Mouse (Mus musculus) midbrain, embryonic 15.5 days (tissue): ENCODE measurements around the gene Hspa5. TPM values are rescaled to one million over a fixed set of nuclear protein-coding genes. Genes with fewer than 3 reads are reported as not detected.
"Not testable (repeated sequence)": the region's sequence is repeated elsewhere in the genome, so short reads cannot be mapped to it uniquely, and the experiment has no call there.

Source experiments
- ATAC-seq: fragments of 200-750 bp; cut with Nextera tagmentation; replicated peaks from 2 replicates; pipeline ENCODE4 v1.8.0; 2017; ENCODE audit warnings: moderate TSS enrichment
- H3K27ac ChIP-seq: fragments of 300-500 bp; sonication (generic); 2 replicates; pipeline ENCODE4 v1.5.1; 2015; ENCODE audit warnings: mild to moderate bottlenecking, inconsistent platforms
- H3K27me3 ChIP-seq: fragments of 300-500 bp; sonication (generic); replicated peaks from 2 replicates; pipeline ENCODE4 v1.6.1; 2015; ENCODE audit warnings: inconsistent platforms
- H3K36me3 ChIP-seq: fragments of 300-500 bp; sonication (generic); replicated peaks from 2 replicates; pipeline ENCODE4 v1.6.1; 2015; ENCODE audit warnings: inconsistent platforms
- H3K4me1 ChIP-seq: fragments of 300-500 bp; sonication (generic); 2 replicates; pipeline ENCODE4 v1.6.1; 2015; ENCODE audit warnings: inconsistent platforms
- H3K4me2 ChIP-seq: fragments of 300-500 bp; sonication (generic); 2 replicates; pipeline ENCODE4 v1.6.1; 2015; ENCODE audit warnings: inconsistent platforms, mild to moderate bottlenecking, moderate library complexity
- H3K4me3 ChIP-seq: fragments of 300-500 bp; sonication (generic); 2 replicates; pipeline ENCODE4 v1.5.1; 2015; ENCODE audit warnings: mild to moderate bottlenecking, inconsistent platforms
- H3K9ac ChIP-seq: fragments of 300-500 bp; sonication (generic); 2 replicates; pipeline ENCODE4 v1.6.1; 2015; ENCODE audit warnings: mild to moderate bottlenecking, inconsistent platforms
- H3K9me3 ChIP-seq: fragments of 300-500 bp; sonication (generic); 2 replicates; pipeline ENCODE4 v1.6.1; 2016; ENCODE audit warnings: inconsistent platforms
- WGBS: fragments of 180-500 bp; shearing (Covaris S2); methylation state at CpG from one replicate; pipeline ENCODE4 v1.1.7; 2015; ENCODE audit warnings: mixed read lengths; 5-methylcytosine and 5-hydroxymethylcytosine counted together
- polyA plus RNA-seq: library from polyadenylated mRNA; unstranded; fragments of >200 nt; fragmentation: Nextera tagmentation; extraction: Ambion mirVana; gene quantifications from 2 replicates; pipeline ENCODE4 v1.2.1, GENCODE M21; 2015

Gene Hspa5
- polyA plus RNA-seq, 1 experiment from 2014 or later, result 418 TPM

DNA sequence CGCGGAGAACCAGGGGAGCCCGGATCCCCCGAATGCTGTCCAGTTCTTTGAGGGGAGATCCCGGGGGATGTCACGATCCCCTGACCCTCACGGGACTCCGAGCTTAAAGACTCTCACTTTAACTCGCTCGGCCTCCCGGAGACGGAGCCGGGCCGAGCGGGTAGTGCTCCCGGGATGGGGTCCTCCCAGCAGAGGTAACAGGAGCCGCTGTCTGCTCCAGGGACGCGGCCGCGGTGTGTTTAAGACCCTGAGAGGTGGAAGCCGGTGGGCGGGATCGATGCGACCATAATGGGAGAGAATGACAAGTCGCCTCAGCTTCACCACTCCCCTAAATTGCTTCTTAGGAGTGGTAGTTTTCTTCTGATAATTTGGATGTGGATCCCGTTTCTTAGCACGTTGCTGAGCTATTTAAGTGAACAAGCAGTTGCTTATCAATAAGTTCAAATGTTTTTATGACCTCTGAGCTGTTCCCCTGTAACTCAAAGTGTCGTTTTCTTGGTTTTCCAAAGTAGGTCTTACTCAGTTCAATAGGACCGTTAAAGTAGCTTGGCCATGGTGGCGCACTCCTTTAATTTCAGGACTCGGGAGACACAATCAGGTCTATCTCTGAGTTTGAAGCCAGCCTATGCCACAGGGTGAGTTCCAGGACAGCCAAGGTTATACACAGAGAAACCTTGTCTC, 30.9 kb downstream of the Hspa5 start:
- Histone ChIP-seq H3K27ac (peak overlapping the region; percentile 90), H3K9ac (peak overlapping the region; percentile 85), H3K4me2 (peak overlapping the region; percentile 68), H3K4me1 (peaks cover 27% of the 10 kb centered on the region), H3K4me3 (peak overlapping the region; percentile 74)
- H3K36me3 ChIP-seq, H3K9me3 ChIP-seq, H3K27me3 ChIP-seq: not testable (repeated sequence)
- WGBS, result under 1% methylated on average over 31 of the region's 32 CpGs
- ATAC-seq, result peak; percentile 63

DNA sequence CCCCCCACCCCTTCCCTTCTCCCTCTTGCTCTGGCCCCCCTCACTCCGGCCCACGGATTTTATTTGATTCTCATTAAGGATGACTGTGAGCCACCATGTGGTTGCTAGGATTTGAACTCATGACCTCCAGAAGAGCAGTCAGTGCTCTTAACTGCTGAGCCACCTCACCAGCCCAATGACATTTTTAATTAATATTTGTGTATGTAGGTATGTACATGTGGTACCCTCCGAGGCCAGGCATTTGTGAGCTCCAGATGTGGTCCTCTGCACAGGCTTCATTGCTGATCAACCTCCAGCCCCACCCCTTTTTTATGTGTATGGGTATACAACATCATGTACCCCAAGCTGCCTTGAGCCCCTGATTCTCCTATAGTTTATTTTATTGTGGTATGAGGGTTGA, 32.0 kb downstream of the Hspa5 start:
- 79% methylated on average over 3 of the region's 3 CpGs for WGBS
- no peaks in the 10 kb centered on the region for H3K9me3 ChIP-seq
- peak overlapping the region; percentile 28; the same call in 1 of the 2 replicates for H3K4me2 ChIP-seq
- no peak overlapping the region for H3K4me3 ChIP-seq
- no peak overlapping the region for H3K27ac ChIP-seq
- H3K9ac ChIP-seq, result no peak overlapping the region
- H3K4me1 ChIP-seq, result peaks cover 27% of the 10 kb centered on the region
- 0 out of 2 replicates have a peak, but pooled peaks cover 4% of the 10 kb centered on the region for H3K36me3 ChIP-seq
- no peaks in the 10 kb centered on the region for H3K27me3 ChIP-seq
- ATAC-seq, result no peak

DNA sequence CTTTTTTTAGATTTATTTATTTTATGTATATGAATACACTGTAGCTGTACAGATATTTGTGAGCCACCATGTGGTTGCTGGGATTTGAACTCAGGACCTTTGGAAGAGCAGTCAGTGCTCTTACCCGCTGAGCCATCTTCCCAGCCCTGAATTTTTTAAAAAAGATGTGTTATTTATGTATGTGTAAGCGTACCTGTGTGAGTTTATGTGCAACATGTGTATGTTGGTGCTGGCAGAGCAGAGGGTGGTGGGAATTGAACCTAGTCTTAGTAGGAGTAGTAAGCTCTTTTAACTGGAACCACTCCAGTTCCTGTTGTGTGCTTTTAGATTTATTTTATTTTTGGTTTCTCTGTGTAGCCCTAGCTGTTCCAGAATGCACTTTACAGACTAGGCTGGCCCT, 32.4 kb downstream of the Hspa5 start:
- WGBS, result 95% methylated on average over 2 of the region's 2 CpGs
- H3K27me3 ChIP-seq, result no peaks in the 10 kb centered on the region
- H3K4me3 ChIP-seq, result no peak overlapping the region
- 0 out of 2 replicates have a peak, but pooled peaks cover 7% of the 10 kb centered on the region for H3K36me3 ChIP-seq
- no peak overlapping the region for H3K9ac ChIP-seq
- H3K27ac ChIP-seq, result no peak overlapping the region
- no peak overlapping the region; the same call in 1 of the 2 replicates for H3K4me2 ChIP-seq
- no peaks in the 10 kb centered on the region for H3K9me3 ChIP-seq
- H3K4me1 ChIP-seq, result peaks cover 23% of the 10 kb centered on the region
- ATAC-seq, result no peak

DNA sequence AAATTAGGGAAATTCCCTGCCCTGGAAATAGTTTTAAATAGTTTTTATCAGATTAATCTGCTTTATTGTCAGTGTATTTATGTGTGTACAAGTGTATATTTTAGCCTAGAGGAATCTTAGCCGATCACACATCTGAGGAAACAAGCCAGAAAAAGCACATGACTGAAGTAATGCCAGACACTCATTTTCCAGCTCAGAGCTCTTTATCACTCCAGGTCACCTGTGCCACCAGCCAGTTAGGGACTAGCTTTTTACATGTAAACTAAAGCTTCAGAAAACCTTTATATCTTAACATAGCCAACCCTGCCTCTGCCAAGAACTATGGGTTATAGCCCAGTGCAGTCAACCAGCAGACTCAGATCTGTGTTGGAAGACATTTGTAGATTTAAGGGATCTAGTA, 33.0 kb downstream of the Hspa5 start:
- 86% methylated on average over 1 of the region's 1 CpGs for WGBS
- ATAC-seq, result no peak
- Histone ChIP-seq H3K27me3 (no peaks in the 10 kb centered on the region), H3K27ac (no peak overlapping the region), H3K4me1 (peaks cover 22% of the 10 kb centered on the region), H3K9ac (no peak overlapping the region), H3K9me3 (no peaks in the 10 kb centered on the region), H3K4me3 (no peak overlapping the region), H3K4me2 (no peak overlapping the region), H3K36me3 (0 out of 2 replicates have a peak, but pooled peaks cover 7% of the 10 kb centered on the region)

DNA sequence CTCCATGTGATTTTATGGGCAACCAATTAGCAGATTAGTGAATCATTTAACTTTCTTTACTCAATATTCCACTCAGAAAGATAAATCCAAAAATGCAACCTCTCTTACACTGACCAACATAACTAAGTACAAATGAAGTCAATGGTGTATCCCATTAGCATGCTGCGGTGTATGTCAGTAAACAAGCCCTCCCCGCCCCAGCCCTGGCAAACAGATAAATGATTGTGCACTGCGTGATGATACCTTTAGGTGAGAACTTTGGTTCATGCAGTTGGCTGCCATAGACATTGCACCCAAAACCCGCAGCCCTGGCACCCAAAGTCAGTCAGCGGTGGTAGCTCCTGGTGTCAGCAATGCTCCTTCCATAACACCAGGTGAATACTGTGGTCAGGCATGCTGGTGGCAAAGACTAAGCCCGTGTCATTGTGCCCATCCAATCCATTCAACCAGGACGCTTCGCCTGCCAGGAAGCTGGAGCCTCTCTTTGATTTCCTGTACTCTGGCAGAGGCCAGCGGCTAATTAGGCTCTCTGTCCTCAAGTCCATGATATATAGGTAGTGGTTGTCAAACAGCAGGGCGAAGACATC, 33.7 kb downstream of the Hspa5 start:
- no peak overlapping the region for H3K4me2 ChIP-seq
- peaks cover 7% of the 10 kb centered on the region; the same call in 1 of the 2 replicates for H3K36me3 ChIP-seq
- no peaks in the 10 kb centered on the region for H3K27me3 ChIP-seq
- H3K9ac ChIP-seq, result no peak overlapping the region
- no peak for ATAC-seq
- peaks cover 18% of the 10 kb centered on the region for H3K4me1 ChIP-seq
- no peaks in the 10 kb centered on the region for H3K9me3 ChIP-seq
- H3K27ac ChIP-seq, result no peak overlapping the region
- no peak overlapping the region for H3K4me3 ChIP-seq
- 91% methylated on average over 10 of the region's 10 CpGs for whole genome bisulfite sequencing

DNA sequence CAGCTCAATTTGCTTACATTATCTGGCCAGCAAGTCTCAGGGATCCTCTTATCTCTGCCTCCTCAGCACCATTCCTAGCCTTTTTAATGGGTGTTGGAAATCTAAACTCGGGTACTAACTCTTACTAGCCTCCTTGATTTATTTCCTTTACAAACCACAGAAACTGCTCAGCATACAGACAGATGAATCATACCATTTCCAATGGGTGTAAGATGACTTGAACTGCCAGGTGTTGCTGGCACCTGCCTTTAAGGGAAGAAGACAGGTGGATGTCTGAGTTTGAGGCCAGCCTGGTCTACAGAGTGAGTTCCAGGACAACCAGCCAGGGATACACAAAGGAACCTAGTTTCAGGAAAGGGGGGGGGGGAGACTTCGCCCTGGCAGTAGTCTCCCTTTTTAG, 36.3 kb downstream of the Hspa5 start:
- H3K27me3 ChIP-seq, result no peaks in the 10 kb centered on the region
- no peak overlapping the region for H3K9ac ChIP-seq
- no peaks in the 10 kb centered on the region for H3K9me3 ChIP-seq
- no peak overlapping the region for H3K4me2 ChIP-seq
- 91% methylated on average over 2 of the region's 2 CpGs for WGBS
- H3K36me3 ChIP-seq, result peaks cover 13% of the 10 kb centered on the region
- ATAC-seq, result no peak
- no peak overlapping the region for H3K27ac ChIP-seq
- H3K4me3 ChIP-seq, result no peak overlapping the region
- peaks cover 16% of the 10 kb centered on the region for H3K4me1 ChIP-seq

DNA sequence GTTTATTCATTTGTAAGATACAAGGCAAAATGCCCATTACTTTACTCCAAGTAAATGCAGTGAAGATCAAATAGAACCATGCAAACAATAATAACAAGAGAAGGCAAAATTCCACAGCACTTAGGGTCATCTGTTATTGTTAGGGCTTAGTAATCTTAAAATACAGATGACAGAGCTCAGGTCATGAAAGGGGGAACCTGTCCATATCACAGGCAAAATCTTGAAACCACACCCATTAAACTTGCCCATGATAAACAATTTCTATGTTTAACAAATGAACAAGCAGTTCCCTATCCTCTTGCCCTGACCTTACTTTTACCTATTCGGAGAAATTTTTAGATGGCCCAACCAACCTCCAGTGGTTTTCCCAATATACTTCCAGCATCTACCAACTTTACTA, 37.8 kb downstream of the Hspa5 start:
- H3K4me2 ChIP-seq, result no peak overlapping the region
- ATAC-seq, result no peak
- no peak overlapping the region for H3K4me3 ChIP-seq
- H3K4me1 ChIP-seq, result peaks cover 3% of the 10 kb centered on the region
- H3K9me3 ChIP-seq, result no peaks in the 10 kb centered on the region
- H3K27ac ChIP-seq, result no peak overlapping the region
- WGBS, result 96% methylated on average over 1 of the region's 1 CpGs
- no peaks in the 10 kb centered on the region for H3K27me3 ChIP-seq
- H3K36me3 ChIP-seq, result peaks cover 18% of the 10 kb centered on the region
- H3K9ac ChIP-seq, result no peak overlapping the region

DNA sequence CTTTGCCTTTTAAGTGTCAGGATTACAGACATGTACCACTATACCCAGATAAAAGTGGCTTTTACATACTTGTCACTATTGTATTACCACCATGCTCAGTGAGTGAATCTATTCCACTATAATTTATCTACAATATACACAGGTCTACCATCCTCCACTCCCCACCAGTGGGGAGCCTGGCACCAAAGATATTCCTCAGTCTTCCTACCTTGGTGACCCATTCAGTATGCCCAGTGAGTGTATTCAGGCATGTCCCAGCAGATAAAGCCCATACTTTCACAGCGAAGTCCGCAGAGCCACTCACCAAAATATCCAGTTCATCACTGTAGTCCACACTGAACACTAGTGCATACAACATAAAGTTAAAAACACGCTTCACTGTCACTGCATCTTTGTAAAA, 39.0 kb downstream of the Hspa5 start:
- H3K9me3 ChIP-seq, result no peaks in the 10 kb centered on the region
- no peak for ATAC-seq
- 94% methylated on average over 3 of the region's 3 CpGs for WGBS

DNA sequence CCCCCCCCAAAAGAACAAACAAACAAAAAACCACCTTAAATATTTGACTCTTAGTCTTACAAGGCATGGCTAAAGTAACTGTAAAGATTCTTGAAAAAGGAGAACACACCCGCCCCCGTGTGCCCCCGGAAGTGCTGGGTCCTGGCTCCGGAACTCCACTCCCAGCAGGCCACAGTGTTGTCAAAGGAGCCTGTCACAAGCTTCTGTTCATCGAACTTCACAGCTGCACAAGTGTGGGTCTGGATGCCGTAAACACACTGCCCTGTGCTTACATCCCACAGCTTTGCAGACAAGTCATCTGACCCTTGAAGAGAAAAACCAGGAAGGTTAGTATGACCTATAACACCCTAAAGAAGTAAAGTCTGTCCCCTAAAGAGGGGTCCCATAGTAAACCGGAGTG, 40.9 kb downstream of the Hspa5 start:
- H3K27ac ChIP-seq, result no peak overlapping the region
- H3K9me3 ChIP-seq, result no peaks in the 10 kb centered on the region
- H3K9ac ChIP-seq, result no peak overlapping the region
- no peak for ATAC-seq
- H3K4me3 ChIP-seq, result no peak overlapping the region
- no peak overlapping the region for H3K4me2 ChIP-seq
- H3K27me3 ChIP-seq, result no peaks in the 10 kb centered on the region
- peaks cover 21% of the 10 kb centered on the region for H3K36me3 ChIP-seq
- H3K4me1 ChIP-seq, result no peaks in the 10 kb centered on the region
- 86% methylated on average over 7 of the region's 7 CpGs for WGBS

More for the DNA sequence above, 39.0 kb downstream of the Hspa5 start:
- Histone ChIP-seq H3K9ac (no peak overlapping the region), H3K27me3 (no peaks in the 10 kb centered on the region), H3K36me3 (peaks cover 18% of the 10 kb centered on the region), H3K4me1 (no peaks in the 10 kb centered on the region), H3K4me3 (no peak overlapping the region), H3K27ac (no peak overlapping the region), H3K4me2 (no peak overlapping the region)

DNA sequence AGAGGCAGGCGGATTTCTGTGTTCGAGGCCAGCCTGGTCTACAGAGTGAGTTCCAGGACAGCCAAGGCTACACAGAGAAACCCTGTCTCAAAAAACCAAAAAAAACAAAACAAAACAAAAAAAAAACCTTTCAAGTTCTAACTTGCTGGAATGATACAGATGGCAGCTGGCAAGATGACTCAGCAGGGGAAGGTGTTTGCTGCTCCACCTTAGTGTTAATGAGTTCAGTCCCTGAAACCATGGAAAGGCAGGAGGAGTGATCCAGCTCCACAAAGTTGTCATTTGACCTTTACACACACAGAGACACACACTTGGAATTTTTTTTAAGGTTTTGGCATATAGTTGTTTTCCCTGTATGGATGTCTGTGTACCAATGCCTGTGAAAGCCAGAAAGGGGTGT, 44.1 kb downstream of the Hspa5 start:
- H3K27ac ChIP-seq, ATAC-seq, H3K27me3 ChIP-seq, H3K4me2 ChIP-seq, H3K9me3 ChIP-seq, H3K9ac ChIP-seq, H3K4me3 ChIP-seq, H3K4me1 ChIP-seq: not testable (repeated sequence)
- WGBS, result 99% methylated on average over 2 of the region's 2 CpGs
- peaks cover 14% of the 10 kb centered on the region; the same call in 1 of the 2 replicates for H3K36me3 ChIP-seq

DNA sequence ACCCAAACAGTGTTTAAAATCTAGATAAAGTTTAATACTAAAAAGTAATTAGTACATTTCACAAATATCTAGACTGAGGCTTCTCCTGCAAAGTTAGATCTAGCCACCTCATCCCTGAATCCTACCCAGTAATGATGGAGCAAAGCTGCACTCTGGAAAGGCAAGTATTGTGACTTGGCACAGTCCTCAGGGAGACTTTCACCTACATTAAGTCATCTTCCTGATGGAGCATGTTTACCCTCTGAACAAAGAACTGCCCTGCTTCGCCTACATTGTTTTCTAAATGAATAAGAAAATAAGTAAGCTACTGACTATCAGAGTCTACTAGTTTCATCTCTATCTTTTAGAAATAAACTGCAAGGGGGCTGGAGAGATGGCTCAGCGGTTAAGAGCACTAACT, 46.7 kb downstream of the Hspa5 start:
- no peak overlapping the region for H3K27ac ChIP-seq
- H3K4me3 ChIP-seq, result no peak overlapping the region
- H3K4me2 ChIP-seq, result no peak overlapping the region
- 0 out of 2 replicates have a peak, but pooled peaks cover 4% of the 10 kb centered on the region for H3K36me3 ChIP-seq
- no peaks in the 10 kb centered on the region for H3K27me3 ChIP-seq
- ATAC-seq, result no peak
- WGBS, result 93% methylated on average over 2 of the region's 2 CpGs
- no peak overlapping the region for H3K9ac ChIP-seq
- no peaks in the 10 kb centered on the region for H3K4me1 ChIP-seq
- H3K9me3 ChIP-seq, result no peaks in the 10 kb centered on the region

DNA sequence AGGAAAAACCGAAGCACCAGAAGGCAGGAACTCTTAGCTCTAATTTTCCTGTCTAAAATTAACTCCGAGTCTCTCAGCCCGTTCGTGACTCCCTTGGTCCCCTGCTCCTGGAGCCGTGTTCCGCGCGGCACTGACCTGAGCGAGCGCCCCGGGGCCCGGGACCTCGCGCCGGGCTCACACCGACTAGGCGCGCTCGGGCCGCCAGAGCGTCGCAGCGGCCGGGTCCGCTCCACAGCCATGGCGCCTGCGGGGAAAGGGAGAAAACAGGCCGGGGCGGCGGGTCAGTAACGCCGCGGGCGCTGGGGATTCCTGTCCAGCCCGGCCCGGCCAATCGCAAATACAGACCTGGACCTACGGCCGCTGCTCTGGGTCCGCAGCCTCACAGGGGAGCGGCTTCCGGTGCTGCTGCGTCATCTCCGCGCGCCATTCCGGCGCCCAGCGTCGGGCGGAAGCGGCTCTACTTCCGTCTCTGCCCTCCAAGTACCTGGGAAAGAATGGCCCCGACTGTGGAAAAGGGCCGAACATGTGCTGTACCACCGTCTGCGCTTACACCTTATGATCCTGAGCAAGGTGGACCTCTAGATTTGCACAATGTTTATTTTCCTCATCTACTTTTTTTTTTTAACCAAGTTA, 54.2 kb downstream of the Hspa5 start, which contains the start of gene Fbxw2:
Gene Fbxw2, minus strand, starts transcription at position 485 of the 633 bp plus-strand sequence.
- H3K36me3 ChIP-seq, result no peaks in the 10 kb centered on the region
- H3K4me2 ChIP-seq, result peak within 1 kb of the TSS; percentile 64
- no peaks in the 10 kb centered on the region for H3K27me3 ChIP-seq
- H3K9ac ChIP-seq, result peak within 1 kb of the TSS; percentile 98
- no peaks in the 10 kb centered on the region for H3K9me3 ChIP-seq
- H3K4me1 ChIP-seq, result peaks cover 20% of the 10 kb centered on the region
- under 1% methylated on average over 57 of the region's 57 CpGs for WGBS
- peak within 1 kb of the TSS; percentile 88 for H3K27ac ChIP-seq
- ATAC-seq, result peak; percentile 98
- H3K4me3 ChIP-seq, result peak within 1 kb of the TSS; percentile 99
